Mouse (Mus musculus) CH12.LX (cell line): ENCODE measurements at regions not wholly inside any gene's neighbourhood (a gene's known extent, or its start where the extent isn't known, plus 50 kb on each side); places are given as distances from the start of the nearest gene placed in this dataset.

ENCODE experiments used
- DNase-seq: peaks from one replicate; pipeline ENCODE4 v3.0.0-alpha.2; 2013; ENCODE audit errors: extremely low read depth
- H3K27ac ChIP-seq: 2 replicates; pipeline ENCODE4 v1.5.1; 2012; ENCODE audit warnings: low read depth, mild to moderate bottlenecking, control low read depth, moderate library complexity; ENCODE audit not compliant: insufficient read depth
- H3K27me3 ChIP-seq: replicated peaks from 2 replicates; pipeline ENCODE3; 2012; ENCODE audit warnings: inconsistent platforms
- H3K36me3 ChIP-seq, 2 experiments: replicated peaks in 1 of 2; 2 replicates each; pipeline versions ENCODE3 to v1.6.1; 2012; ENCODE audit warnings: inconsistent platforms in 1 of 2, low read length in 1 of 2, mild to moderate bottlenecking in 1 of 2, mixed read lengths in 1 of 2, moderate library complexity in 1 of 2; ENCODE audit not compliant: control insufficient read depth in 1 of 2, insufficient read depth in 1 of 2
- H3K4me1 ChIP-seq, 2 experiments: 2 replicates each; pipeline ENCODE4 v1.6.1; 2012; ENCODE audit warnings: inconsistent platforms in 1 of 2, moderate library complexity in 1 of 2; ENCODE audit not compliant: insufficient read depth in 2 of 2, control insufficient read depth in 1 of 2
- H3K4me2 ChIP-seq: 2 replicates; pipeline ENCODE4 v1.6.1; 2012; ENCODE audit warnings: low read depth, mild to moderate bottlenecking, control low read depth; ENCODE audit not compliant: poor library complexity, insufficient read depth, severe bottlenecking
- H3K4me3 ChIP-seq, 3 experiments: fragments of 150-350 bp in 1 of 3; sonication (generic) in 1 of 3; replicated peaks in 1 of 3; 2 replicates each; pipeline versions ENCODE3 to v1.5.1; 2011 to 2012; ENCODE audit warnings: low read depth in 2 of 3, low read length in 2 of 3, mild to moderate bottlenecking in 2 of 3, moderate library complexity in 2 of 3, control low read depth in 1 of 3, improper control_type of control experiment in 1 of 3, inconsistent platforms in 1 of 3, mixed read lengths in 1 of 3; ENCODE audit not compliant: poor library complexity in 1 of 3
- H3K79me2 ChIP-seq: replicated peaks from 2 replicates; pipeline ENCODE4 v1.6.1; 2012; ENCODE audit warnings: mild to moderate bottlenecking, moderate library complexity; ENCODE audit not compliant: control insufficient read depth, poor library complexity, insufficient read depth, severe bottlenecking; ENCODE audit errors: extremely low read depth
- H3K9ac ChIP-seq: 2 replicates; pipeline ENCODE4 v1.6.1; 2012; ENCODE audit warnings: low read depth, mild to moderate bottlenecking, control low read depth, moderate library complexity; ENCODE audit not compliant: insufficient read depth
- H3K9me3 ChIP-seq: replicated peaks from 2 replicates; pipeline ENCODE3; 2012; ENCODE audit warnings: low read length, inconsistent platforms, mixed read lengths
- CHD1 ChIP-seq: IDR thresholded peaks from 2 replicates; pipeline ENCODE4 v1.6.1; 2012; ENCODE audit warnings: low read depth, low read length, improper control_type of control experiment, inconsistent platforms
- CTCF ChIP-seq, 2 experiments: IDR thresholded peaks in 1 of 2; conservative IDR thresholded peaks in 1 of 2; 2 replicates each; pipeline ENCODE4 v1.5.1; 2011 to 2012; ENCODE audit warnings: low read depth in 2 of 2, low read length in 2 of 2, improper control_type of control experiment in 1 of 2, inconsistent platforms in 1 of 2, mild to moderate bottlenecking in 1 of 2, moderate library complexity in 1 of 2
- ETS1 ChIP-seq: conservative IDR thresholded peaks from 2 replicates; pipeline ENCODE4 v1.6.1; 2012; ENCODE audit warnings: low read depth, mild to moderate bottlenecking, inconsistent platforms, low read length, improper control_type of control experiment, moderate library complexity
- GABPA ChIP-seq: IDR thresholded peaks from 2 replicates; pipeline ENCODE4 v1.6.1; 2012; ENCODE audit warnings: low read depth, low read length, improper control_type of control experiment, inconsistent platforms; ENCODE audit not compliant: insufficient replicate concordance
- HCFC1 ChIP-seq: IDR thresholded peaks from 2 replicates; pipeline ENCODE4 v1.6.1; 2012; ENCODE audit warnings: low read depth, mild to moderate bottlenecking, inconsistent platforms, low read length, improper control_type of control experiment
- IRF4 ChIP-seq: IDR thresholded peaks from 2 replicates; pipeline ENCODE4 v1.6.1; 2014; ENCODE audit warnings: low read depth, mild to moderate bottlenecking, inconsistent platforms, low read length, improper control_type of control experiment
- MAZ ChIP-seq: IDR thresholded peaks from 2 replicates; pipeline ENCODE4 v1.6.1; 2012; ENCODE audit warnings: low read depth, mild to moderate bottlenecking, inconsistent platforms, low read length, improper control_type of control experiment, moderate library complexity
- MXI1 ChIP-seq: IDR thresholded peaks from 2 replicates; pipeline ENCODE4 v1.6.1; 2011; ENCODE audit warnings: mild to moderate bottlenecking, low read depth, low read length, improper control_type of control experiment
- MYC ChIP-seq: IDR thresholded peaks from 2 replicates; pipeline ENCODE4 v1.6.1; 2011; ENCODE audit warnings: low read depth, mild to moderate bottlenecking, improper control_type of control experiment, low read length
- NELFE ChIP-seq: IDR thresholded peaks from 2 replicates; pipeline ENCODE4 v1.6.1; 2011; ENCODE audit warnings: low read depth, low read length, improper control_type of control experiment
- NRF1 ChIP-seq: IDR thresholded peaks from 2 replicates; pipeline ENCODE4 v1.6.1; 2014; ENCODE audit warnings: low read depth, mild to moderate bottlenecking, inconsistent platforms, low read length, improper control_type of control experiment, moderate library complexity
- PAX5 ChIP-seq: IDR thresholded peaks from 2 replicates; pipeline ENCODE4 v1.6.1; 2012; ENCODE audit warnings: low read length, inconsistent platforms, mixed read lengths
- POLR2A ChIP-seq: IDR thresholded peaks from 2 replicates; pipeline ENCODE4 v1.6.1; 2011; ENCODE audit warnings: low read depth, mild to moderate bottlenecking, improper control_type of control experiment, low read length
- POLR2AphosphoS2 ChIP-seq: IDR thresholded peaks from 2 replicates; pipeline ENCODE4 v1.6.1; 2011; ENCODE audit warnings: low read depth, low read length, improper control_type of control experiment
- RAD21 ChIP-seq: IDR thresholded peaks from 2 replicates; pipeline ENCODE4 v1.6.1; 2011; ENCODE audit warnings: low read depth, mild to moderate bottlenecking, low read length, improper control_type of control experiment, moderate library complexity
- SIN3A ChIP-seq: IDR thresholded peaks from 2 replicates; pipeline ENCODE4 v1.6.1; 2012; ENCODE audit warnings: low read length, improper control_type of control experiment, inconsistent platforms
- SMC3 ChIP-seq: IDR thresholded peaks from 2 replicates; pipeline ENCODE4 v1.6.1; 2011; ENCODE audit warnings: low read depth, low read length, improper control_type of control experiment
- TBP ChIP-seq: conservative IDR thresholded peaks from 2 replicates; pipeline ENCODE4 v1.6.1; 2011; ENCODE audit warnings: low read depth, low read length, improper control_type of control experiment
- UBTF ChIP-seq: IDR thresholded peaks from 2 replicates; pipeline ENCODE4 v1.6.1; 2012; ENCODE audit warnings: low read depth, mild to moderate bottlenecking, inconsistent platforms, low read length, improper control_type of control experiment, moderate library complexity
- USF1 ChIP-seq: IDR thresholded peaks from 2 replicates; pipeline ENCODE4 v1.6.1; 2014; ENCODE audit warnings: low read depth, mild to moderate bottlenecking, inconsistent platforms, low read length, improper control_type of control experiment
- USF2 ChIP-seq: conservative IDR thresholded peaks from 2 replicates; pipeline ENCODE4 v1.6.1; 2011; ENCODE audit warnings: low read depth, low read length, improper control_type of control experiment
- ZC3H11A ChIP-seq: IDR thresholded peaks from 2 replicates; pipeline ENCODE4 v1.6.1; 2012; ENCODE audit warnings: low read depth, mild to moderate bottlenecking, inconsistent platforms, low read length, improper control_type of control experiment
- ZMIZ1 ChIP-seq: IDR thresholded peaks from 2 replicates; pipeline ENCODE4 v1.6.1; 2012; ENCODE audit warnings: low read depth, mild to moderate bottlenecking, inconsistent platforms, low read length, improper control_type of control experiment
- ZNF384 ChIP-seq: IDR thresholded peaks from 2 replicates; pipeline ENCODE4 v1.6.1; 2012; ENCODE audit warnings: low read depth, low read length, improper control_type of control experiment, inconsistent platforms
- dilution Hi-C: fragments of 300-500 bp; cut with MboI; formaldehyde crosslinking; loops from 2 replicates; pipeline ENCODE4 v1.14.3; 2020; ENCODE audit warnings: low sequenced_read_pairs; ENCODE audit not compliant: extremely low pct_unique_long_range_greater_than_20kb, extremely low pct_ligation_motif_present
- in situ Hi-C: fragments of 300-500 bp; cut with MboI; formaldehyde crosslinking; loops from 3 replicates; pipeline ENCODE4 v1.14.3; 2019; ENCODE audit warnings: low sequenced_read_pairs, low pct_ligation_motif_present, low pct_unique_long_range_greater_than_20kb, mixed read lengths

DNA sequence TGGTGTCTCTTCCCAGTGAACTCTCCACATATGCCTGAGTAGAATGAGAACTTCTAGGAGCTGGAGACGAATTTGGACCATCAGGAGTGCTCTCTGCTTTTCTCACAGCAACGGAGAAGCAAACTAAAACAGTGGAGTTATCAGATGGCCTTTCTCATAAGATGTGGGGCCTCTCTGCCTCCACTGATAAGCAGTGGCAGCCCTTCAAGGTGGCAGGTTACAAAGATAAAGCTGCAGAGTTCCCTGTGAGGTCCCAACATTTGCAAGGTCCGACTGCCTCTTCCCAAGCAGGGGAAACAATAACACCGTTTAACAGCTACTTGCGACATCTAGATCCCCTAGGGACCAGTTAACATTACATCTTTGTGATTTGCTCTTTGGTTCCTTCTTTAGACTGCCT lies 71.5 kb upstream of the Smyd2 start:
- no peak for DNase-seq
- peaks cover 27% of the 10 kb centered on the region for H3K27me3 ChIP-seq
- no peak overlapping the region for H3K9ac ChIP-seq
- no peak overlapping the region for H3K27ac ChIP-seq
- dilution Hi-C loops = no loop called here
- no peak overlapping the region for H3K4me2 ChIP-seq
- H3K79me2 ChIP-seq = no peaks in the 10 kb centered on the region
- TF ChIP-seq GABPA (no peak), CHD1 (no peak), ZC3H11A (no peak), MAZ (no peak), CTCF (conservative IDR thresholded peaks at IDR 0.05 in 1 of 2, IDR thresholded peaks at IDR 0.05 in 1 of 2; ENCODE audit: low read depth in 2 of 2, low read length in 2 of 2) (no peak), SMC3 (no peak), POLR2A (no peak), HCFC1 (no peak), POLR2AphosphoS2 (no peak), MYC (no peak), NRF1 (no peak), RAD21 (no peak), ZNF384 (no peak), TBP (no peak), SIN3A (no peak)
- in situ Hi-C loops = no loop called here
- H3K36me3 ChIP-seq = no peaks in the 10 kb centered on the region
- no peak overlapping the region for H3K4me3 ChIP-seq
- peaks cover 0 to 3% of the 10 kb centered on the region in 2 experiments; a peak in 1 of 4 replicates for H3K4me1 ChIP-seq
- peaks cover 3% of the 10 kb centered on the region for H3K9me3 ChIP-seq

GRCm38 (mm10) chr1:189993221-189993620 lies 71.1 kb upstream of the Smyd2 start:
- in situ Hi-C loops (no loop called here), dilution Hi-C loops (no loop called here)
- TF ChIP-seq CTCF (conservative IDR thresholded peaks at IDR 0.05 in 1 of 2, IDR thresholded peaks at IDR 0.05 in 1 of 2; ENCODE audit: low read depth in 2 of 2, low read length in 2 of 2) = no peak
- no peak for TF ChIP-seq NELFE
- no peak for TF ChIP-seq SMC3
- TF ChIP-seq PAX5 = no peak
- TF ChIP-seq RAD21 = no peak
- no peak for TF ChIP-seq ETS1
- TF ChIP-seq USF1 = no peak
- no peak for TF ChIP-seq ZC3H11A
- no peak for TF ChIP-seq NRF1
- no peak for TF ChIP-seq CHD1
- no peak for TF ChIP-seq MXI1
- no peak for TF ChIP-seq ZMIZ1
- TF ChIP-seq USF2 = no peak
- no peak for TF ChIP-seq GABPA
- TF ChIP-seq TBP = no peak
- TF ChIP-seq IRF4 = no peak
- no peak for TF ChIP-seq UBTF
- no peak for TF ChIP-seq POLR2A
- H3K4me1 ChIP-seq = peaks cover 0 to 3% of the 10 kb centered on the region in 2 experiments; a peak in 1 of 4 replicates
- H3K9me3 ChIP-seq = peaks cover 3% of the 10 kb centered on the region
- H3K27me3 ChIP-seq = peaks cover 30% of the 10 kb centered on the region
- no peak overlapping the region for H3K27ac ChIP-seq
- DNase-seq = no peak
- no peak overlapping the region for H3K9ac ChIP-seq
- H3K36me3 ChIP-seq = no peaks in the 10 kb centered on the region
- no peak overlapping the region for H3K4me3 ChIP-seq
- H3K4me2 ChIP-seq = no peak overlapping the region
- no peaks in the 10 kb centered on the region for H3K79me2 ChIP-seq
